Mouse (Mus musculus): Measurements from ENCODE around the gene Prkce.

- no peak for TF ChIP-seq CTCF (IDR thresholded peaks at IDR 0.05; ENCODE audit: insufficient read depth, low read depth, low read length)
- TF ChIP-seq POLR2A (IDR thresholded peaks at IDR 0.05; ENCODE audit: insufficient read depth, low read depth, low read length) = no peak
Observed at GRCm38 (mm10) chr17:86132534-86132933, 35.1 kb upstream of the Prkce start.
